Mouse (Mus musculus) testis, adult 2 months (tissue): ENCODE results near the gene Ppp6r1.

Source experiments
- CTCF ChIP-seq: fragments of 200-500 bp; IDR thresholded peaks from 2 replicates; pipeline ENCODE4 v1.5.1; 2012; ENCODE audit warnings: low read depth, mild to moderate bottlenecking, inconsistent platforms, low read length, moderate library complexity; ENCODE audit not compliant: control insufficient read depth, insufficient read depth, insufficient replicate concordance
- POLR2A ChIP-seq: fragments of 200-500 bp; IDR thresholded peaks from 2 replicates; pipeline ENCODE4 v1.6.1; 2012; ENCODE audit warnings: low read depth, mild to moderate bottlenecking, inconsistent platforms, low read length, moderate library complexity; ENCODE audit not compliant: control insufficient read depth

GRCm38 (mm10) chr7:4653780-4654179, 5.0 kb downstream of the Ppp6r1 start:
- TF ChIP-seq CTCF (no peak), POLR2A (no peak)
